Mouse (Mus musculus) thymus, adult 18-20 months (tissue): Measurements from ENCODE around the gene Tubb4b.

Experiments used
- DNase-seq, 2 experiments: peaks; one replicate each; pipeline ENCODE4 v3.0.0; 2022; ENCODE audit warnings: mixed read lengths in 2 of 2

Tubb4b gene

DNA sequence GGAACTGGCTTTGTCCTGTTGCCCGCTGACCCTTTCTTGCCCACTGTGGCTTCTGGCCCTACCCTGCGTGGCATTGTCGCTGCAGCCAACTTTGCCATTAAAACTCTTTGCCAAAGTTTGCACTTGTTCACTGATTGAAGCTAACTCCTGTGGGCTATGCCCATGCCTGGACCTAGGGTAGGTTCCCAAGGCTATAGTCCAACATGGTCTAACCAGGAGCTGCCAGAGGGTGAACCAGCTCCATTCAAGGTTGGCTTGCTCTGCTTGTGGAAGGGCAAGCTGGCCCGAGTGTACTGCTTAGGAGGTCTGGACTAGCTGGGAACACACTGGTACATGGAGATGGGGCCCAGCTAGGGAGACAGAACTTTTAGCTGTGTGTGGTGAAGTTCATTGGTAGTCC, 19.6 kb upstream of the Tubb4b start:
- DNase-seq = no peak

DNA sequence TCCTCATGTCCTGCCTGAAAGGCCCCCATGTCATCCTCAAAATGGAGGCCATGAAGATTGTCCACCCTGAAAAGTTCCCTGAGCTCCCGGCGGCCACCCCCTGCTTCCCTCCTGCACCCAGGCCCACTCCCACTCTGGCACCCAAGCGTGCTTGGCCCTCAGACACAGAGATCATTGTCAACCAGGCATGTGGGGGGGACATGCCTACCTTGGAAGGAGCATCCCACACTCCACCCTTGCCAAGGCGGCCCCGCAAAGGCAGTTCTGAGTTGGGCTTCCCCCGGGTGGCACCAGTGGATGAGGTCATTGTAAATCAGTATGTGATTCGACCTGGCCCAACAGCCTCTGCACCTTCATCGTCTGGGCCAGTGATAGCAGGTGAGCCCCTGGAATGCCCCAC, 18.8 kb upstream of the Tubb4b start:
- no peak for DNase-seq

DNA sequence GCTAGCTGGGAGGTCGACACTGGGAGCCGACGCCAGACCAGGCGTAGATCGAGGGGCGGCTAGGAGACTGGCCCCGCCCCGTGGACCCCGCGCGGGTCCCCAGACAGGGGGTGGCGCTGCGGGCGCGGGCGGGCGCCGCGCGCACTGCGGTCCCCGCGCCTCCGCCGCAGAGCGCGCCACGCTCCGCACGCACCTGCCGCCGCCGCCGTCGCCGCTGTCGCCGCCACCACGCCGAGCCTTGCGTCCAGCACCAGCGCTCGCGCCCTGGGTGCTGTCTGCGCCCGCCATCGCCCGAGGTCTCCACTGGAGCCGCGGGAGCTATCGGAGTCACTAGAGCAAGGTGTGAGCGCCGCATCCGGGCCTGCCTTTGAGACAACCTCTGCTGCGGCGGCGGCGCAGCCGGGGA, 17.6 kb upstream of the Tubb4b start, which contains the start of the genes Rnf208 and Cysrt1:
Rnf208 (plus strand) TSS at position 155 of the 406 bp plus-strand sequence.
Cysrt1 (minus strand) TSS at position 352 of the 406 bp plus-strand sequence.
- DNase-seq = no peak

DNA sequence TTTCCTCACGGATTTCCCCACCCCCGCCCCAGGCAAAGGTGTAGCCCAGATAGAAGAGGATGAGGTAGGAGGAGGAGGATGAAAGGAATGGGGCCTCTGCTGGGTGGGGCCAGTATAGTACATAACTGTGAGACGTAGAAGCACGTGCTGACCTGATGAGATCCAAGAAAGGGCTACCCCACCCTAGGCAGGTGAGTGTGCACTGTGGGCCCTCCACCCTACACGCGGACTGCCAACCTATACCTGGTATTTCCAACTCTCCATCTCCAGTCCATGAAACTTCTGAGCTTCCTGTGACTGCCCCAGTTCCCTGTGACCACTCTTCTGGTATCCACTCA, 16.9 kb upstream of the Tubb4b start:
- DNase-seq = no peak

DNA sequence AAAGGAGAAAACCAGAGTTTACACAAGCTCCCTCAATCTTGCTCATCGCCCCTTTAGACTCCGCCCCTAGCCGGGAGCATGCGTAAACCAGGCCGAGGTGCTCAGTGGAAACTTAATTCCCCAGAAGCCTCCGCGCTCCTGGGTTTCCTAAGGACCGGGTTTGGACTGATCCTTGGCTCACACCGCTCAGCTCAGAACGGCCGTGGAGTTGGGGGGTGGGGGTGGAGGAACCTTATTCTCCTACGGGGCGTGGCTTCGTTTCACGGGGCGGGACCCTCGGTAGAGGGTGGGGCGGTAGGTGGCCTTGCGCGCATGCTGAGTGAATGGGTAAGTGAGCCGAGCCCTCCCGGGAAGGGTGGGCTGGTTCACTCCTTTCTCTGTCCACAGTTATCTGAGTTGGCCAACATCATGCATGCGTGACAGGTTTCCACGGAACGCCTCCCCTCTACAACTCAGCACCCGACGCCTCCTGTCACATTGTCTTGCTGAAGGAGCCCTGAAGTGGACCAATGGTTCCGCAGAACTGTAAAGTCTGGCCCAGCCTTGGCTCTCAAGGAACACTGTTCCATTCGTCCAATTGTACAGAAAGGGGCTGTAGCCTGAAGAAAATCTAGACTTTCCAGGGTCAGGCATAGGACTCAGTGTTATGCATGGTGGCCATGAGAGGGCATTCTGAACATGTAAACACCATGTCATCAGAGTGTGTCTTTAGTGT, 16.4 kb upstream of the Tubb4b start:
- peak in 1 of 2 experiments; percentile 27 for DNase-seq

DNA sequence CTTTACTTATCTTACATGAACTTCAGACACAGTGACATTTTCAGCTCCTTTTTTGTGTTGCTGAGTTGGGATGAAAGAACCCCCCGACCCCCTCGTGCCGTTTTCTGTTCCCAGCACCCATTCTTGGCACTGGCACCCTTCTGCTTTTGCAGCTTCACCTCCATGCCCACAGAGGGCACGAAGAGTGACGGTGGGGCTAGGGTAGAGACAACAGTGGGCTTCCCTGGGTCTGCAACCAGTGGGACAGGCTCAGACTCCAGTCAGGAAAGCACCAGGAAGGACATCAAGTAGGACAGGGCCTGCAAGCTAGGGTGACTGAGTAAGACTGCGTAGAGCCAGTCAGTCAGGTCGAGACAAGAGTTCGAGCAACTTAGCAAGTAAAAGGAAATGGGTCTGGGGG, 15.8 kb upstream of the Tubb4b start:
- DNase-seq = no peak

DNA sequence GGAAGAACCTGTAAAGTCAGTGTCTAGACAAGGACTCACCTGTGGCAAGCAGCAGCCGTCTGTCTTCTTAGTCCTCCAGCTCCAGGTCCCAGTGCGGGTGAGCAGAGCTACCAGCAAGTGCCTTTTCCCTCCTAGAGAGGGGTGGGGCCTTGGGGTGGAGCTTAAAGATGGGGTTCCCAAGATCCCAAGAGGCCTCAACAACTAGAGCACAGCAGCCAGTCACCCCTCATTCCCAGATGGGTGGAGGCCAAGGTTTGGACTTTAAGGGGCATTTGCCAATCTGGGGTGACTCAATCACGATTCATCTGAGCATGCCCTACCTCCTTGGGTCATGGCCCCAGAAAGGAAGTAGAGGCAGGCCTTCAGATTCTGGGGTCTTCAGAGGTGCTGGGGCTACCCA, 15.3 kb upstream of the Tubb4b start:
- no peak for DNase-seq

DNA sequence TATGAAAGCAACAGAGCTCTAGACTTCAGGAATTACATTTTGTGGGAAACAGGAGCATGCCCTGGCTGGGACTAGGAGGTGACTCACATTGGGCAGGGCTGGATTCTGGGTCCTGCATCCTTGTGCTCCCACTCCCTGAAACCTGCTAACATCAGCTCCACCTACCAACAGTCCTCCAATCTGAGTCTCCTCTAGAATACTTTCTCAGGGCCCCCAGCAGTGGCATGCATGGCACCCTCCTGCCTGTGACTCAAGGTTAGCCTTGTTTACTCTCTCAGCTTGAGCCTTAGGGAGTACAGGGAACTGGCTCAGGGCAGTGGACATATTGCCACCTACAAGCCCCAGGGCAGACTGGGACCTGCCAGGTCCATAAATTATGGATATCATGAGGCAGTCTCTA, 13.6 kb upstream of the Tubb4b start:
- DNase-seq = no peak

DNA sequence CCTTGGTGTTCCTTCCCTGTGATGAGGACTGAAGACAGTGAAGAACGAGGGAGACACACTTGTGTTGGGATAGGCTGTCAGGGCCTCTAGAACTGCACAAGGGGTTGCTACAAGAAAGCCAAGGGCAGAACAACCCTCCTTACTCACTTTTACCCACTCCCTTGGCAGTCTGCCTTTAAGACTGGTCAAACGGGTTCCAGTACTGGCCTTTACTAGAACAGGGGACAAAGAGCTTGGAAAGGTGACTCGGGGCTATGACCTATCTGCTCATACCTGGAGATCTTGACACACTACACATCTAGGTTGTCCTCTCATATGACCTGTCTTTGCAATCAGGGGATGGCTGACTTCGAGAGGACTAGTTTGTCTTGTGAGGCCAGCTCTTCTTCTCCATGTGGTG, 13.0 kb upstream of the Tubb4b start:
- DNase-seq = no peak

DNA sequence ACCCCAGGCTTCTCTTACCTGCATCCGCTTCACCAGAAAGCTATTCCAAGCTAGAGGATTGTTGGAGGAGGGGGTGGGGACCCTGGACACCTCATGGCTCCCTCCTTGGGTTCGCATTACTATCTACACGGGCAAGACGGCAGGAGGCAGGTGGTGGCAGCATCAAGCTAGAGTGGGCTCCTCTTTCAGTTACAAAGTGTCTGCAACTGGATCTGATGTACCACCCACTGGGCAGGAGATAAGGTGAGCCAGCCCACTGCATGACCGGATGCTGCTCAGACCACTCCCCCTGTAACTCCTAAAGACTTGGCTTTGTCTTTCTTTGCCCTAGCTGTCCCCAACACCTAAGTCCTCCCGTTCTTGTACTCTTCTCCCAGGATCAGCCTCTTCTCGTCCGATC, 12.1 kb upstream of the Tubb4b start, which contains the start of gene Rnf224:
Rnf224 (minus strand) TSS at position 174 of the 400 bp plus-strand sequence.
- no peak for DNase-seq

DNA sequence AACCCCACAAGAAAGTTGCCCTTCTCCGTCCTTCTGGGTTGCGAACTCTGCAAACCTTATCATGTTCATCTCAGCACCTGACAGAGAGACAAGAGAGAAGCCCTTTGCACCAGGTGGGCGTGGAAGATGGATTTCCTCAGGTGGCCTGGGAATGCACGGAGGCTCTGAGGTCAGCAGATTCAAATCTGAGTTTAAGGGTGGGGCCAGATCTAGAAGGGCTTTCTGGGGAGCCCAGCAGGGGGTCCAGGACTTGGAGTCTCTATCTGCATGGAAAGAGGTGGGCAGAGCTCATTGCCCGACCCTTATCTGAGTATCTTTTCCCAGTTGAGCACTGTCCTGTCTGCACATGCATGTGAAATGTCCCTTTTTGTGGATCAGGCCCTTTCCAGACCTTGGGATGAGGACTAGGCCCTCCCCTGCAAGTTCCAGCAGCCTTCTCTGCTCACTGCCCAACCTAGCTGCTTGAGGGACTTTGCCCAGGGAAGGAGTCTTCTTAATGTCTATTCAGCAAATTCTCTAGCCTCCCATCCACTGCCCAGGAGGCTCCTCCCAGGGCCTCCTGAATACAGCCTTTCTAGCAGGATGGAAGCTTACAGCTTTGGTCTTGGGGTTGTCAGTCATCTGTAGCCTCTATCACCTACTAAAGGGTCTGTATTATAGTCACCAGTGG, 10.2 kb upstream of the Tubb4b start:
- DNase-seq = no peak

DNA sequence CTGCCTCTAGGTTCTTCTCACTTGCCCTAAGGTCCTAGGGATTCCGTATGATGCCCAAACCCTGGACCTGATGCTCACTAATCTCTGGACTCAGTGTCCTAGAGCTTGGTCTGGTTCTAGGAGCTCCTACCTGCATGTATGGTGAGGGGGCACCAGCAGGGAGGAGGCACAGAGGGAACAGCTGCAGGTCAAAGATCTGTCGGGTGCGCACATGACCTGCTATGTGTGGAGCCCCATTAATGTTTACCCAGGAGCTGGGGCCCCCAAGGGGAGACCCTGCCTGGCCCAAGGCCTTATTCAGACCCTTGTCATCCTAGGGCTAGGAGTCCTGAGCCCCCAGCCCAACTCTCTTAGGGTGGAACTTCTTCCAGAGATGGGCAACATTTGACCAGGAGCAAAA, 9.5 kb upstream of the Tubb4b start, which contains the start of gene Slc34a3:
Slc34a3 (minus strand) TSS at position 315 of the 400 bp plus-strand sequence.
- no peak for DNase-seq

DNA sequence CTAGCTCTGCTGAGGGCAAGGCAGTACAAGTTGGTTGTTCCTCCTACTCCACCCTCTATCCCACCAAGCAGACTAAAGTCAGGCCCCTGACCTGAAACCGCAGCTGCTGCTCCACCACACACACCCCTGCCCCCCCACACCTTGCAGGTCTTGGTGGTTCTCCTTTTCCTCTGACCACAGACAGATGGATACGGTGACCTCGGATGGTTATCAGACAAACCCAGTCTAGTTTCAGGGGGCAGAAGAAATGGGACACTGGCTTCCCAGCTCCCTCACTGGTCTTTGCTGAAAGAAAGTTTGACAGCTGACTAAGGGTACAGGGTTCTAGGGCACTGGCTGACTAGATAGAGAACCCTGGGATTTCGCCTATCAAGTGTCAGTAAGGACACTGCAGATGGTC, 8.9 kb upstream of the Tubb4b start:
- DNase-seq = no peak

DNA sequence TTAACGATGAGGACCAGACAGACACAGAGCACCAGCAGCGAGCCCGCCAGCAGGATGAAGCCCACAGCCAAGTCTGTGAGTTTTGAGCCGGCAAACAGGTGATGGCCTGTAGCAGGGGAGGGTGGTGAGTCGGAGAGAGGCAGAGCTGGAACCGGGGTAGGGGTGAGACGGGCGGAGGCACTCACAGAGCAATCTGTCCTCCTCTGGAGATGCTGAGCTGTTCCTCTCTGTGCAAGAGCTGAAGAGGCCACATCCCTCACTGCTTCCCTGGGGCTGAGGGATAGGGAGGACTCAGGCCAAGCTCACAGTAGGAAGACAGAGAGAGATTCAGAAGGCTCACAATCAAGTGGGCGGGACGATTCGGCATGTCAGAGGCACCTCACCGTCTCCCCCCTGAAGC, 6.5 kb upstream of the Tubb4b start:
- DNase-seq = no peak

DNA sequence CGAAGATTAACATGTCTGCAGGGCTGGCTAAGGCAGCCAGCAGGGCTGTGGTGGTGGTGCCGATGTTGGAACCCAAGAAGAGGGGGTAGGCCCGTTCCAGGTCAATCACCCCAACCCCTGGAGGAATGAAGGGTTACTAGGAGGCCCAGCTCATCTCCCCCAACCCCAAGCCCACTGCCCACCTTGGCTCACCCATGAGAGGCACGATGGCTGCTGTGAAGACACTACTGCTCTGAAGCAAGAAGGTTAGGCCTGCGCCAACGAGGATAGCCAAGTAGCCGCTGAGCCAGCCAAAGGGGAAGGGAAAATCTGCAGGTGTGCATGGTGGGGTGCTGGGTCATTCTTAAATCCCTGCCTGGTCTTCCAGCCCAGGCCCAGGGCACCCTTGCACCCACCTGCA, 6.1 kb upstream of the Tubb4b start:
- no peak for DNase-seq

DNA sequence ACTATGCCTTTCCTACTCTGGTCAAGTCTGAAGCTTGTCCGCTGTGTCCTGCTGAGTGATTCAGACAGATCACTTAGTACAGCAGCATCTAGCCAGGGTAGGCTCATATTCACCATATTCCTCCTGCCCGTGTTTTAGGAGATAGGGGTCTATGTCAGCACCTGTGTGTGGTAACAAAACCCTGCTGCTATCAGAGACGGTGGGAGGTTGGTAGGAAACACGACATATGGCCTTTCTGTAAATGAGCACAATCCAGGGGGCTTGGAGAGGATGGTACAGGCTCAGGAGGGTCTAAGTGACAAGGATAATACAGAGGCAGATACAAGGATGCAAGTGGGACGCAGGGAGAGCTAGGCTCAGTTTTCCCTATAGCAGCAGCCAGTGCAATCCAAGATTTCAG, 5.1 kb upstream of the Tubb4b start:
- no peak for DNase-seq

DNA sequence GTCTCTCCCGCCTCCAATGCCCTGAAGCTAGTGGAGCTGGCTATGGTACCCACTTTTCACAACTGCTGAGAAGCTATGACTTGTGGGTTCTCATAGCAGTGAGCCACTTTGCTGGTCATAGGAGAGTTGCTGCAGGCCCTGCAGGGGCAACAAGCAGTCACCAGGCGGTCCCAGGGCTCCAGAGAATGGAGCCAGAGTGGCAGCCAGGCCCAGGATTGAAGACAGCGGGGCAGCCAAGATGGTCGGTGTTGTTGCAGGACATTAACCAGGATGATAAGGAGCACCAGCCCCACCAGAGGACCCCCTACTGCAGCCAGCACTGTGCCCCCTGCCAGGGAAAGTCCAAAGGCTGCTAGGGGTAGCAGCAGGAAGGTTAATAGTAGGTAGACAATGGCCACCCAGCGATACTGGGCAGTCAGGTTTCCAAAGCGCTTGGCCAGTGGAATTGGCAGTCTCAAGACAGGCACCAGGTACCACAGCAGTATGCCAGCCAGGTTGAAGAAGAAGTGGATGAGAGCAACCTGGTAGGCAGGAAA, 4.6 kb upstream of the Tubb4b start:
- no peak for DNase-seq

DNA sequence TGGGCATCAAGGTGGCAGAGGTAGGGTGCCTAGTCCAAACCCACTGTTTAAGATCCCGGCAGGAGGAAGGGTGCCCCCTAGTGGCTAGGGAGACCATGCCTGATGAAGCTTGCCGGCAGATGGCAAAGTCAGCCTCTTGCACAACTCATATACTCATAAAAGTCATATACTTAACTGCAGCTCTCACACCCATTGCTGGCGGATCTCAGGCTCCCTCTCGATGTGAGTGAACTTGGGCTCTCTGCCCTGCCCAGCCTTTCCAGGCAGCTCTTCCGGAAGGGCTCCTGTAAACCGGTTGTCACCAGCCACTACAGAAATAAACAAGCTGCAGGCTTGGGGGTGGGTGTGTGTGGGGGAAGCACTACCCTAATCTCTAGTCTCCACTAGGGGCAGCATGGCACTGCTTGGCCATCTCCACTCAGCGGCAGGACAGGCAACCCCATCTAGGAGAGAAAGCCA, 4.0 kb upstream of the Tubb4b start:
- peak; percentile 70 to 76 for DNase-seq

DNA sequence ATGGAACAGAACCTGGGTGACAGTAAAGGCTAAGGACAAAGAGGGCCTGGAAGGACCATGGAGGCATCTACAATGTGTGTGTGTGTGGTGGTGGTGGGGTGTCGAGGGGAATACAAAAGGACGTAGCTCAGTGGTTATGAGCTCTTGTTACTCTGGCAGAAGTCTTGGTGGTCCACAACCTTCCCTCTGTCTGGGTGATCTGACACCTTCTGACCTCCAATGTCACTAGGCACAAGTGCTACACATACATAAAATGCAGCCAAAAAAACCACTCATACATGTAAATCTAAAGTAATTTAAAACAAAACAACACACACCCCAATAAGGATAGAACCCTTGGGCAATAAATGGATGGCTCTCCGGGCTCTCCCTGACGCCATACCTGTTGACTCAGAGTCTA, 2.9 kb upstream of the Tubb4b start:
- DNase-seq = no peak

DNA sequence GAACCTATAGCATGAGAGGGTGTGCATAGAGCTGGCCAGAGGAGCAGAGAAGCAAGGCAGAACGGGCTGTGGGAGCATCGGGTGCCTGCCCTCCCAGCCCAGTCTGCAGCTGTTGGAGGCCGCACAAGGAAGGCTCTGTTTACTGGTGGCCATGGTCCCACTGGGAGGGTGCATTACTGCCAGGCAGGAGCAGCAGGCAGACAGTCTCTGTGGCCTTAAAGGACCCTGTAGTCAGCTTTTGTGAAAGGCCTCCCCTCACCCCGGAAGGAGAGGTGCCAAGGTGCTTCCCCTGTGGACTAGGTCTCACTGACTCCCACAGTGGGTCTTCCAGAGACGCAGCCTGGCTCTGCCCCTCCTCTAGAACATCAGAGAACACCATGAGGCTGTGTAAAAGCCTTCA, 2.4 kb upstream of the Tubb4b start:
- DNase-seq = no peak

DNA sequence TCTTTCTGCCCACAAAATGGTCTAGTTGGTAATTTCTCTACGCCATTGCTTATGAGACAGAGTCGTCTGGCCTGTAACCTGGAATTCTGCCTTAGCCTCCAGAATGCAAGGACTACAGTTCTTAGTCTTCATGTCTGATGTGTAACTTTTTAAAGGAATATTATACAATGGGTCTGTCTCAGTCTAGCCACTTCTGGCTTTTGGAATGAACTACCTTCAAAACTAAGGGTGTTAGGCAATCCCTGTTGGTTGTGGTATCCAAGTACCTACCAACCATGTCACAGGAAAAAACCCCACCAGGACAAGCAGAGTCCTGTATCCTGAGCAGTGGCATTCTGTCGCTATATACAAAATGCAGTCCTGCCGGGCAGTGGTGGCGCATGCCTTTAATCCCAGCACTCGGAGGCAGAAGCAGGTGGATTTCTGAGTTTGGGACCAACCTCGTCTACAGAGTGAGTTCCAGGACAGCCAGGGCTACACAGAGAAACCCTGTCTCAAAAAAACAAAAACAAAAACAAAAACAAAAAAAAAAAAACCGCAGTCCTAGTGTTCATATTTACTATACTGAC, 1.4 kb upstream of the Tubb4b start:
- no peak for DNase-seq

DNA sequence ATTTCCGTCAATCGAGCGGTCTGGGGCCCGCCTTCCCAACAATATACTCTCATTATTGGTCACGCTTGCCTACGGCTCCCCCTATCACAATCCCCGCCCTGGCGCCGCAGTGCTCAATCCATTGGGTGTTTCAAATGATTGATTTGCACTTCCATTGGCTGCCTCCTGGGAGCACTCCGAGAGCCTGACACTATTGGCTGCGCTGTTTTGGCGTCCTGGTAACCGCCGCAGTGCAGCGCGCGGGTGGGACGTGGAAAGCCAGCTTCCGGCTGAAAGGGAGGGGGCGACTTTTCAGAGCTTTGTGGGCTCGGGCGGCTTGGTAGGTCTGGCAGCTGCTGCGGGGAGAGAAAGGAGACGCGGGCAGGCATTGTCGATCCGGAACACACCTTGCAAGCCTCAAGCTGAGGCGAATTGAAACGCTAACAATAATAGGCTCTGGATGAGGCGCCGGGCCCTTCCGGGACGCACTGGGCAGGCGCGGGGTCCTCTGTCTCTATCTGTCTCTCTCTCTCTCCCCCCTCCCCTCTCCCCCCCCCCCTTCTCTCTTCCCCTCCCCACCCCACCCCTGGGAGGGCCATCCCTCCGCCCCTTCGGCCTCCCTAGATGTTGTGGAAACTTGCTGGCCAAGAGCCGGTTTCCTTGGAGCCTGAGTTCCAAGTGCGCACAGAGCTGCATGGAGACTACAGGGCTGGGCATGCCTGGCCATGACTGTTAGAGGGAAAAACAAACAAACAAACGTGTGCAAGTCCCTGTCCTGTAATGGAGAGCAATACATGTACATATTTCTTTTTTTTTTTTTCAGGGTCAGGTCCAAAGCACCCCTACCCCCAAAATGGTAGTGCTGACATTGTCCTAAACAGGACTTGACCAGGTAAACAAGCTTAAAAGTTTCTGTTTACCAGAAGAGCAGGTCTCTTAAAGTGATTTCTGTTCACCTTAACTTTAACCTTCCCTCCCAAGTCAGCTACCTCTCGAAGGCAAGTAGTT, 557 bp upstream of the Tubb4b start:
- DNase-seq = peak; percentile 99 to 100
